Comparison of ENCODE assay signal across 27 mouse cellular contexts in the genomic region with DNA sequence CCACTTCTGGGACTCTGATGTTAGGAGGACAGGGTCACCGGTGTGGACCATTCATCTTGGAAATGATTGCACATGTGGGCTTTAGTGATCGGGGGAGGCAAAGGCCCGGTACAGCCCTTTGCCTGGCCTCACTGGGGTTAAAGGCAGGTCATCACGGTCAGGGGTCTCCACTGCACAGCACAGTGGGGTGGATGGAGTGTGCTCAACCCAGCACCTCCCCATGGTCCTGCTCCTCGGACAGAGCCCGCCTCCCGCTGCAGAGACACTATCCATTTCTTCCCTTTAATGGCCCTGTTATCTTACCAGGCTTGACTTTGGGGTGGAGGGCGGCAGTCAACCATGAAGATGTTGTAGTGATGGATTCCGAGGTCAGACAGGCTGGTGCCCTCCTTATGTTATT. TPM values are rescaled to one million over a fixed set of nuclear protein-coding genes. Genes with fewer than 3 reads are reported as not detected.
DNase-seq lines count a peak whose midpoint lies in the region; ATAC-seq and TF ChIP-seq lines count a peak whose summit lies in the region.
"Had no signal": no experiment of that assay in that cellular context is flagged by ENCODE, and none has a peak within 500 bp of the region (broad histone marks: within the 10 kb centered on the region; RNA-seq: fewer than 3 reads in every experiment).

No protein-coding gene starts in this region.

- no peak overlapping the region for H3K4me2 ChIP-seq in intestine, embryonic 15.5 days (replicated peaks)
- H3K4me2 ChIP-seq in intestine, postnatal 0 days (replicated peaks; ENCODE audit: low read depth), result no peak overlapping the region
- no peak overlapping the region for H3K4me2 ChIP-seq in stomach, embryonic 14.5 days (replicated peaks; ENCODE audit: low read depth, low read length)
- no peak overlapping the region for H3K4me2 ChIP-seq in stomach, postnatal 0 days (replicated peaks; ENCODE audit: low read depth)
- no peak overlapping the region for H3K4me2 ChIP-seq in hindbrain, embryonic 12.5 days (replicated peaks)
- H3K4me2 ChIP-seq: heart, embryonic 11.5 days; hindbrain, embryonic 14.5 days had no signal

- H3K36me3 ChIP-seq in intestine, embryonic 15.5 days, result no peaks in the 10 kb centered on the region
- H3K36me3 ChIP-seq in intestine, postnatal 0 days (ENCODE audit: control insufficient read depth, insufficient read depth), result no peaks in the 10 kb centered on the region
- H3K36me3 ChIP-seq in stomach, embryonic 14.5 days (ENCODE audit: control insufficient read depth, insufficient read depth, low read length), result no peaks in the 10 kb centered on the region
- H3K36me3 ChIP-seq in stomach, postnatal 0 days (ENCODE audit: control insufficient read depth, insufficient read depth, low read length), result no peaks in the 10 kb centered on the region
- no peaks in the 10 kb centered on the region for H3K36me3 ChIP-seq in limb, embryonic 10.5 days
- H3K36me3 ChIP-seq in hindbrain, embryonic 12.5 days, result no peaks in the 10 kb centered on the region

- 0 out of 2 replicates have a peak overlapping the region, but pooled peaks have one; percentile 92 for H3K27ac ChIP-seq in intestine, embryonic 15.5 days
- no peak overlapping the region for H3K27ac ChIP-seq in intestine, postnatal 0 days (ENCODE audit: low read depth, low read length)
- peak overlapping the region; percentile 86; the same call in 1 of the 2 replicates for H3K27ac ChIP-seq in stomach, embryonic 14.5 days (ENCODE audit: low read length)
- no peak overlapping the region for H3K27ac ChIP-seq in stomach, postnatal 0 days (replicated peaks)
- H3K27ac ChIP-seq in limb, embryonic 10.5 days, result peak overlapping the region; percentile 73
- no peak overlapping the region for H3K27ac ChIP-seq in hindbrain, embryonic 12.5 days
- H3K27ac ChIP-seq: liver, embryonic 14.5 days had no signal

- no peak for ATAC-seq in intestine, embryonic 15.5 days
- ATAC-seq in intestine, postnatal 0 days, result no peak
- ATAC-seq in stomach, embryonic 14.5 days (ENCODE audit: insufficient number of reproducible peaks, insufficient read depth, low FRiP score, low read depth), result no peak
- no peak for ATAC-seq in stomach, postnatal 0 days (ENCODE audit: low FRiP score, low TSS enrichment)
- no peak for ATAC-seq in hindbrain, embryonic 12.5 days (ENCODE audit: low FRiP score)
- ATAC-seq: forebrain, embryonic 14.5 days had no signal

- H3K27me3 ChIP-seq in intestine, embryonic 15.5 days (replicated peaks), result no peaks in the 10 kb centered on the region
- no peaks in the 10 kb centered on the region for H3K27me3 ChIP-seq in intestine, postnatal 0 days (replicated peaks; ENCODE audit: control insufficient read depth, insufficient read depth, low read length)
- no peaks in the 10 kb centered on the region for H3K27me3 ChIP-seq in stomach, embryonic 14.5 days (ENCODE audit: control insufficient read depth, insufficient read depth, low read length)
- no peaks in the 10 kb centered on the region for H3K27me3 ChIP-seq in stomach, postnatal 0 days (ENCODE audit: control insufficient read depth, insufficient read depth, low read length)
- H3K27me3 ChIP-seq in limb, embryonic 10.5 days (ENCODE audit: low read depth, poor library complexity, severe bottlenecking), result peaks cover 9% of the 10 kb centered on the region; the same call in 1 of the 2 replicates
- no peaks in the 10 kb centered on the region for H3K27me3 ChIP-seq in hindbrain, embryonic 12.5 days

- DNase-seq in stomach, postnatal 0 days (ENCODE audit: low spot score), result no peak
- no peak for DNase-seq in limb, embryonic 10.5 days (ENCODE audit: low spot score)
- DNase-seq in adipocyte (ENCODE audit: low spot score), result no peak
- DNase-seq: adrenal gland, adult 2 months; adrenal gland, postnatal 36 days; B cell, adult 2 months; cerebellum, adult 18-20 months; cerebellum, postnatal 10 days; gastrocnemius, postnatal 25 days; heart, adult 11 months; heart, postnatal 4 days; kidney, postnatal 36 days; layer of hippocampus, postnatal 36 days; liver; lung, adult 2 months; lung, postnatal 10 days; midbrain, embryonic 14.5 days; right cerebral cortex, postnatal 4 days; thymus, postnatal 14 days had no signal

- no peak for TF ChIP-seq CTCF in intestine, postnatal 0 days (IDR thresholded peaks at IDR 0.05; ENCODE audit: low read depth)
- no peak for TF ChIP-seq CTCF in stomach, postnatal 0 days (IDR thresholded peaks at IDR 0.05; ENCODE audit: low read depth)

- WGBS in intestine, embryonic 15.5 days, result 65% methylated on average over 9 of the region's 9 CpGs
- WGBS in intestine, postnatal 0 days, result 79% methylated on average over 9 of the region's 9 CpGs
- WGBS in stomach, embryonic 14.5 days, result 47% methylated on average over 9 of the region's 9 CpGs
- WGBS in stomach, postnatal 0 days, result 75% methylated on average over 9 of the region's 9 CpGs
- WGBS in limb, embryonic 10.5 days, result 26% methylated on average over 9 of the region's 9 CpGs
- 45% methylated on average over 9 of the region's 9 CpGs for WGBS in hindbrain, embryonic 12.5 days

- H3K9me3 ChIP-seq in intestine, embryonic 15.5 days, result no peaks in the 10 kb centered on the region
- no peaks in the 10 kb centered on the region for H3K9me3 ChIP-seq in intestine, postnatal 0 days (ENCODE audit: control insufficient read depth)
- H3K9me3 ChIP-seq in stomach, embryonic 14.5 days (ENCODE audit: control insufficient read depth, low read depth, low read length), result no peaks in the 10 kb centered on the region
- H3K9me3 ChIP-seq in stomach, postnatal 0 days (ENCODE audit: control insufficient read depth, low read length), result no peaks in the 10 kb centered on the region
- H3K9me3 ChIP-seq in limb, embryonic 10.5 days (replicated peaks), result no peaks in the 10 kb centered on the region
- no peaks in the 10 kb centered on the region for H3K9me3 ChIP-seq in hindbrain, embryonic 12.5 days (replicated peaks)

- no peak for TF ChIP-seq EP300 in stomach, postnatal 0 days (optimal IDR thresholded peaks at IDR 0.05)

- H3K4me1 ChIP-seq in intestine, embryonic 15.5 days (replicated peaks), result peaks cover 63% of the 10 kb centered on the region
- H3K4me1 ChIP-seq in intestine, postnatal 0 days (replicated peaks; ENCODE audit: control insufficient read depth, insufficient read depth, low read length), result peaks cover 15% of the 10 kb centered on the region; the same call in 1 of the 2 replicates
- peaks cover 57% of the 10 kb centered on the region for H3K4me1 ChIP-seq in stomach, embryonic 14.5 days (ENCODE audit: control insufficient read depth, insufficient read depth, low read length)
- H3K4me1 ChIP-seq in stomach, postnatal 0 days (replicated peaks; ENCODE audit: control insufficient read depth, insufficient read depth), result peaks cover 7% of the 10 kb centered on the region; the same call in 1 of the 2 replicates
- H3K4me1 ChIP-seq in limb, embryonic 10.5 days, result peaks cover 97% of the 10 kb centered on the region
- H3K4me1 ChIP-seq in hindbrain, embryonic 12.5 days, result peaks cover 48% of the 10 kb centered on the region

- no peak overlapping the region for H3K9ac ChIP-seq in intestine, embryonic 15.5 days
- no peak overlapping the region for H3K9ac ChIP-seq in intestine, postnatal 0 days (ENCODE audit: low read depth, low read length)
- H3K9ac ChIP-seq in stomach, embryonic 14.5 days (replicated peaks; ENCODE audit: low read depth, low read length), result no peak overlapping the region
- H3K9ac ChIP-seq in stomach, postnatal 0 days (ENCODE audit: low read length), result no peak overlapping the region
- H3K9ac ChIP-seq in hindbrain, embryonic 12.5 days, result no peak overlapping the region
- H3K9ac ChIP-seq: hindbrain, embryonic 14.5 days; liver, embryonic 14.5 days had no signal

- no peak overlapping the region for H3K4me3 ChIP-seq in intestine, embryonic 15.5 days (replicated peaks)
- H3K4me3 ChIP-seq in intestine, postnatal 0 days (ENCODE audit: low read depth, low read length), result no peak overlapping the region
- H3K4me3 ChIP-seq in stomach, embryonic 14.5 days (ENCODE audit: low read depth, low read length), result no peak overlapping the region
- H3K4me3 ChIP-seq in stomach, postnatal 0 days (ENCODE audit: low read depth, low read length), result no peak overlapping the region
- no peak overlapping the region for H3K4me3 ChIP-seq in limb, embryonic 10.5 days
- H3K4me3 ChIP-seq in hindbrain, embryonic 12.5 days, result no peak overlapping the region

RNA-seq across cellular contexts. Expression of a gene that starts 48.9 kb away (rescaled TPM):
- 364 and 395 TPM in 2 replicates for polyA plus RNA-seq in intestine, embryonic 15.5 days (2015; fragmentation: Nextera tagmentation; extraction: Ambion mirVana)
- 73.6 and 78.6 TPM in 2 replicates for polyA plus RNA-seq in intestine, postnatal 0 days (2015; fragmentation: Nextera tagmentation; extraction: Ambion mirVana)
- polyA plus RNA-seq in stomach, embryonic 14.5 days (2014; fragmentation: Nextera tagmentation; extraction: Ambion mirVana), result 477 and 553 TPM in 2 replicates
- polyA plus RNA-seq in stomach, postnatal 0 days (2015; fragmentation: Nextera tagmentation; extraction: Ambion mirVana), result 183 and 187 TPM in 2 replicates
- polyA plus RNA-seq in limb, embryonic 10.5 days (2016; fragmentation: Nextera tagmentation; extraction: Ambion mirVana), result 106 and 159 TPM in 2 replicates
- 140 and 145 TPM in 2 replicates for polyA plus RNA-seq in hindbrain, embryonic 12.5 days (2016; fragmentation: Nextera tagmentation; extraction: Ambion mirVana)

Comparison
In these comparisons a context has a peak if more than half of its experiments do, and no peak if none do; other contexts are left out.
1. H3K27ac ChIP-seq: peak in intestine, embryonic 15.5 days (single experiment), stomach, embryonic 14.5 days (single experiment) and limb, embryonic 10.5 days (single experiment); none in intestine, postnatal 0 days (single experiment), stomach, postnatal 0 days (single experiment) and hindbrain, embryonic 12.5 days (single experiment).